Comparison of ENCODE assay signal across 8 mouse cellular contexts in the genomic region with DNA sequence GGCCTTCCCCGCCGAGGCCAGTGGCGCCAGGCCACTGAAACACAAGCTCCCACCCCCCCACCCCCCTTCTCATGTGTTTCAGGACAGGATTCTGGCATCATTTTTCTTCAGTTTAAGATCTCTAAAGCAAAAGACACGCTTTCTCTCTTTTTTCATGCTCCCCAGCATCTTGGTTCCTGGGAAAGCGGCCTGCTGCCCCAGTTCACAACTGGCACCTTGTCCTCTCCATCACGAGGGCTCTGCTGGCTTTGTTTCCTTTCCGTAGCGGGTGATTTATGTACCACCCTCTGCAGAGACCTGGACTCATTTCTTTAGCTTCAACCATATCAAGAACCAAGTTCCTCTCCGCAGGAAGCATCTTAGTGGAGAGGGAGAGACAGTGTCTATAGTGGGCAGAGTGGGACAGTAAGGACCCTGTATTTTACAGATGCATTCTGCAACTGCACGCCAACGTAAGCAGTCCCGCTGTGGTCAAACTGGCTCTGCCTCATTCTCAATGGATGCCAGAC. TPM values are rescaled to one million over a fixed set of nuclear protein-coding genes. Genes with fewer than 3 reads are reported as not detected.
DNase-seq lines count a peak whose midpoint lies in the region; ATAC-seq lines count a peak whose summit lies in the region.

No protein-coding gene starts in this region.

- H3K36me3 ChIP-seq in embryonic facial prominence, embryonic 10.5 days (replicated peaks): peaks cover 3% of the 10 kb centered on the region; the same call in 1 of the 2 replicates
- no peaks in the 10 kb centered on the region for H3K36me3 ChIP-seq in intestine, embryonic 15.5 days
- no peaks in the 10 kb centered on the region for H3K36me3 ChIP-seq in midbrain, embryonic 12.5 days

- H3K9ac ChIP-seq in intestine, embryonic 15.5 days: peak overlapping the region; percentile 70
- peak overlapping the region; percentile 82 for H3K9ac ChIP-seq in midbrain, embryonic 12.5 days (replicated peaks)

- no peaks in the 10 kb centered on the region for H3K27me3 ChIP-seq in embryonic facial prominence, embryonic 10.5 days (replicated peaks; ENCODE audit: low read depth, poor library complexity, severe bottlenecking)
- H3K27me3 ChIP-seq in intestine, embryonic 15.5 days (replicated peaks): no peaks in the 10 kb centered on the region
- no peaks in the 10 kb centered on the region for H3K27me3 ChIP-seq in midbrain, embryonic 12.5 days

- peak overlapping the region; percentile 95 for H3K27ac ChIP-seq in embryonic facial prominence, embryonic 10.5 days (replicated peaks)
- peak overlapping the region; percentile 63 for H3K27ac ChIP-seq in intestine, embryonic 15.5 days
- peak overlapping the region; percentile 89 for H3K27ac ChIP-seq in midbrain, embryonic 12.5 days (replicated peaks)

- H3K4me1 ChIP-seq in embryonic facial prominence, embryonic 10.5 days: peaks cover 29% of the 10 kb centered on the region
- H3K4me1 ChIP-seq in intestine, embryonic 15.5 days (replicated peaks): 0 out of 2 replicates have a peak, but pooled peaks cover 2% of the 10 kb centered on the region
- H3K4me1 ChIP-seq in midbrain, embryonic 12.5 days: peaks cover 21% of the 10 kb centered on the region

- peak; percentile 14 for DNase-seq in layer of hippocampus, adult 11-12 months (ENCODE audit: low spot score)
- DNase-seq in layer of hippocampus, postnatal 25 days (ENCODE audit: extremely low spot score in 1 of 2, low spot score in 1 of 2): no peak
- DNase-seq in ZHBTc4 (ENCODE audit: low read depth, low spot score): peak; percentile 17
- DNase-seq in embryonic facial prominence, embryonic 10.5 days (ENCODE audit: low spot score): no peak
- DNase-seq in adrenal gland, postnatal 4 days (ENCODE audit: low spot score in 2 of 2): no peak
- no peak for DNase-seq in urinary bladder, adult 18-20 months (ENCODE audit: low spot score in 2 of 2)

- peak overlapping the region; percentile 98 for H3K4me3 ChIP-seq in embryonic facial prominence, embryonic 10.5 days
- peak overlapping the region; percentile 98 for H3K4me3 ChIP-seq in intestine, embryonic 15.5 days (replicated peaks)
- H3K4me3 ChIP-seq in midbrain, embryonic 12.5 days: peak overlapping the region; percentile 97

- ATAC-seq in intestine, embryonic 15.5 days: no peak
- ATAC-seq in midbrain, embryonic 12.5 days (ENCODE audit: low FRiP score, low read depth): no peak

- WGBS in embryonic facial prominence, embryonic 10.5 days: 23% methylated on average over 12 of the region's 12 CpGs
- WGBS in intestine, embryonic 15.5 days: 33% methylated on average over 12 of the region's 12 CpGs
- WGBS in midbrain, embryonic 12.5 days: 29% methylated on average over 12 of the region's 12 CpGs

- no peaks in the 10 kb centered on the region for H3K9me3 ChIP-seq in embryonic facial prominence, embryonic 10.5 days
- H3K9me3 ChIP-seq in intestine, embryonic 15.5 days: no peaks in the 10 kb centered on the region
- no peaks in the 10 kb centered on the region for H3K9me3 ChIP-seq in midbrain, embryonic 12.5 days

- H3K4me2 ChIP-seq in intestine, embryonic 15.5 days (replicated peaks): peak overlapping the region; percentile 92
- peak overlapping the region; percentile 84 for H3K4me2 ChIP-seq in midbrain, embryonic 12.5 days (replicated peaks)

RNA-seq across cellular contexts. Expression of gene Aplp2, which starts 0.9 kb away (rescaled TPM):
- total RNA-seq in layer of hippocampus, postnatal 25 days (2021): 100 to 1,000 TPM; 451 to 456 TPM
- 201 and 228 TPM in 2 replicates for polyA plus RNA-seq in embryonic facial prominence, embryonic 10.5 days (2016; fragmentation: Nextera tagmentation; extraction: Ambion mirVana)
- polyA plus RNA-seq in intestine, embryonic 15.5 days (2015; fragmentation: Nextera tagmentation; extraction: Ambion mirVana): 210 and 215 TPM in 2 replicates
- 252 and 255 TPM in 2 replicates for polyA plus RNA-seq in midbrain, embryonic 12.5 days (2016; fragmentation: Nextera tagmentation; extraction: Ambion mirVana)
- 100 to 1,000 TPM; 518 to 550 TPM for total RNA-seq in adrenal gland, postnatal 4 days (2021)

Comparison
In these comparisons a context has a peak if more than half of its experiments do, and no peak if none do; other contexts are left out.
1. DNase-seq: peak in layer of hippocampus, adult 11-12 months (single experiment) and ZHBTc4 (single experiment); none in layer of hippocampus, postnatal 25 days (0 of 2), embryonic facial prominence, embryonic 10.5 days (single experiment), adrenal gland, postnatal 4 days (0 of 2) and urinary bladder, adult 18-20 months (0 of 2).
2. Peak in every context shown above with its lines, with median percentiles within 50 percentile points of each other: H3K27ac ChIP-seq and H3K4me3 ChIP-seq.